Mouse (Mus musculus) brain, embryonic 14.5 days (tissue): Measurements from ENCODE around the gene Ebf1.

Experiments
- CTCF ChIP-seq: fragments of 200-500 bp; IDR thresholded peaks from 2 replicates; pipeline ENCODE4 v1.5.1; 2012; ENCODE audit warnings: inconsistent platforms, mild to moderate bottlenecking, moderate library complexity, borderline replicate concordance; ENCODE audit not compliant: insufficient read depth, insufficient read length; ENCODE audit errors: extremely low read depth
- POLR2A ChIP-seq: fragments of 200-500 bp; IDR thresholded peaks from 2 replicates; pipeline ENCODE4 v1.6.1; 2012; ENCODE audit warnings: mild to moderate bottlenecking, inconsistent platforms, borderline replicate concordance; ENCODE audit not compliant: poor library complexity, insufficient read depth, insufficient read length, severe bottlenecking; ENCODE audit errors: extremely low read depth

- TF ChIP-seq POLR2A (no peak), CTCF (no peak)
Measured at GRCm38 (mm10) chr11:44716928-44717327, 99.8 kb downstream of the Ebf1 start.
